Mouse (Mus musculus) brain, embryonic 18.5 days (tissue): ENCODE results near the gene Gm20388.

Experiments
- DNase-seq: peaks from one replicate; pipeline ENCODE4 v3.0.0-alpha.2; 2012; ENCODE audit warnings: low read depth, low spot score

Gene Gm20388

GRCm38 (mm10) chr8:121628681-121629080 lies 1718.0 kb downstream of the Gm20388 start:
- no peak for DNase-seq

DNA sequence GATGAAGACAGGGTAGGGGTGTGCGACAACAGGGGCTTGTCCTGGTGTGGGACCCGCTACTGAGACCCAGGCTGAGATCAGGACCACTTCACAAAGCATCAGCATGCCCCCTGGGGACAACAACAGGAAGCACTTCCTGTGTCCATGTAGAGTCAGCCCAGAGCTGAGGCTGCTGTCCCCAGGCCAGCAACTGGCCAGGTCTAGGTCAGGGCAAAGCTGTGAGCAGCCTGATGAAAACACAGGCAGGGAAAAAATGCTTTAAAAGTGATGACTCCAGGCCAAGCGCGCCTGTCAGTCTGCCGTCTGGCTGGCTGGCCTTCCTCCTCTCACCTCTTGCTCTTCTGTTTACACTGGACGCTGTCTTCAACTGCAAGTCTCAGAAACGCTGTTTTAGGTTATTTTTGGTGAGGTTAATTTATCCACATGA lies 1721.0 kb downstream of the Gm20388 start:
- no peak for DNase-seq

GRCm38 (mm10) chr8:121632401-121632800 lies 1721.8 kb downstream of the Gm20388 start:
- no peak for DNase-seq

- no peak for DNase-seq
These were observed 1724.9 kb downstream of the Gm20388 start for GRCm38 (mm10) chr8:121635534-121635933.

GRCm38 (mm10) chr8:121636180-121636579 lies 1725.5 kb downstream of the Gm20388 start:
- DNase-seq: no peak

DNA sequence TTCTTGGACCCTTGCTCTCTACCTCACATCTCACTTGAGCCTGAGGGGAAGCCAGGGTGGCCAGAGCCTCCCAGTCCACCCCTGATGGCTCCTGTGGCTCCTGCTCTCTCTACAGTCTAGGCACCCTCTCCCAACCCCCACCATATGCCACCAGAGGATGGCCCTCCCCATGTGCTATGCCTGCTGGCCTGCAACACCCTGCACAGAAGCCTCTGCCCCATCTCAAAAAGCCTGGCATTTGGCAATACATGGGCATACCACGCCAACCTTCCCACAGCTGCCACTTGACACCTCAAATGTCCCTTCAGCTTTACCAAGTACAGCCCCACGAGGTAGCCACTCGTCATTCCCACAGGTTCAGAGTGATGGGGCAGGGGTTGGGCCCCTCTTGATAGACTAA lies 1732.2 kb downstream of the Gm20388 start:
- DNase-seq: no peak

DNA sequence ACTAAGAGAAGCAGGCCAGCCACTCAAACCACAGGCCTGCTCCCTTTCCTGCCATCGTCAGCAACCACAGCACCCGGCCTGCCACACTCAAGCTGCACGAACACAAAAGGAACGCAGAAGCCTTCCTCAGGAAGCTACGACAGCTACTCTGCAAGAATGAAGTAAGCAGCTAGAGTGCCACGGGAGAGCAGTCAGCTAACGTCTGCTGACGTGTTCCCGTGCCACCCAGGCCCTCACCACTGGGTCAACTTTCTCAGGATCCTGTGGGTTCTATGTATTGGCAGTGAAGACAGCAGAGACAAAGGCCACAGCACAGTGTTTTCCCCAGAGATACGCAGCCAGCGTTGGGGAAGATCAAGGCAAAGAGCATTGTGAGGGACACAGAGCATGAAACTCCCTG lies 1732.7 kb downstream of the Gm20388 start:
- DNase-seq: no peak

DNA sequence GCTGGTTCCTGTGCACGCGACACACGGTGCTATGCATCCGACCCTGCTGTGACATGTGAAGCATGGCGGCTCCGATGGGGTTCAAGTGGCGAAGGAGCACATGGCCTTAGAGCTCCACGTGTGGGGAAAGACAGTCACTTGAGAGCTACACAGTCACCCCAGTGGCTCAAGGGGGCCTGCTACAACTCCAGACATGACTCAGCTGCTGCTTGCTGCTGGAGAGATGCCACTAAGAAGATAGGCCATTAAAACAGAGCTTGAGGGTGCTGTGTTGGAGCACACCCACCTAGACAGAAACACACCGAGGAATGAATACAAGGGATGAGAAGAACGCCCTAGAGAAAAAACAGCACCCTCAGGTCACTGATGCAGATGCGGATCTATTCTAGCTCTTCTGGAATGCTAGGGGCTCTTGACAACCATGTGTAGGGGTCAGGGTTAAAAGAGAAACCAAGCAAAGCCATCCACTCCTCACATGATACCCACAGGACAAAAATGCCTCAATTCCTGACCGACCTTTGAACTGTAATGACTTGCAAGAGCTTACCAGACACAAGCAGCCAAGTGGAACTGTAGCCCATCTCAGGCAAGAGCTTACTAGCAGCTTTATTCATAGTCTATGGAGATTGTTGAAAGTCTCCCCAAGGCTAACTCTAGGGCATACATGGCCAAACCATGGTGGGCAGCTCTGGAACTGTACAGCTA lies 1737.0 kb downstream of the Gm20388 start:
- DNase-seq: no peak

- DNase-seq: no peak
These were observed 1737.8 kb downstream of the Gm20388 start for GRCm38 (mm10) chr8:121648451-121648850.

- no peak for DNase-seq
These were observed 1738.8 kb downstream of the Gm20388 start for GRCm38 (mm10) chr8:121649423-121649822.

GRCm38 (mm10) chr8:121649904-121650303 lies 1739.3 kb downstream of the Gm20388 start:
- DNase-seq: no peak

DNA sequence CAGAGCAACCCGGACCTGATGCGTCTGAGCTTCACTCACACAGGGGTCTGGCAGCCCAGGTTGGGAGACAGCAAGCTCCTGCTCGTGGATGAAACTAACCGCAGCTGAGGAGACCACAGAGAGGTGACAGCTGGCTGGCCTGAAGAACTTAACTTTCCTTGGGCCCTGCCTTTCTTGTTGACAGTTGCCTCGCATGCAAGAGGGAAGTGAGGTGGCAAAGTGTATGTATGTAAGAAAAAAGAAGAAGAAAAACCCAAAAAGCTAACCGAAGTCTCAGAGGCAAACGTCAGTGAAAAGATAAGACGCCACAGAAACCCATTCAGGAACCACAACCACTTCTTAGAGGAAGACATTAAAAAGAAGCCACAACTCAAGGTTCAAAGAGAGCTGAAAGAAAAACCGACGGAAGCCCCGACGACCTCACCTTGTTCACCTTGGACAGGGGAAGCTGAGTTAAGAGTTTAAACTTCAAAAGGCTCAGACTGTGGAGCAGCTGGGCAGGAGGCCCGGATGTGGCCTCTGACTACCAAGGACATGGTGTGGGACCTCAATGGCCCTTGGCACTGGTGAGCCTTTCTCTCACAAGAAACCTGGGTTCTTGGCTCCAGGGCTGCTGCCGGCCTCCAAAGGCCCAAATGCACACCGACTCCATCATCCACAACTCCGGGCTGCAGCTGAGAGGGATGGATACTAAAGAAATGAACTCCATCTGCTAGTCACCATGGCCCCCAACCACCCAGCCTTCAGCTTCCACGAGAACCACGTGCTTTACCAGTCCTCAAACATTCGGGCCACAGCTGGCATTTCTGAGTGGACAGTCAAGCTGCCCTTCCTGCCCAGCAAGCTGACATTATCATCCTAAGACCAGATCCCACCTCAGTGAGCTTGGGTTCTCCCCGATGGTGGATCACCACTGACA lies 1740.0 kb downstream of the Gm20388 start:
- DNase-seq: no peak

DNA sequence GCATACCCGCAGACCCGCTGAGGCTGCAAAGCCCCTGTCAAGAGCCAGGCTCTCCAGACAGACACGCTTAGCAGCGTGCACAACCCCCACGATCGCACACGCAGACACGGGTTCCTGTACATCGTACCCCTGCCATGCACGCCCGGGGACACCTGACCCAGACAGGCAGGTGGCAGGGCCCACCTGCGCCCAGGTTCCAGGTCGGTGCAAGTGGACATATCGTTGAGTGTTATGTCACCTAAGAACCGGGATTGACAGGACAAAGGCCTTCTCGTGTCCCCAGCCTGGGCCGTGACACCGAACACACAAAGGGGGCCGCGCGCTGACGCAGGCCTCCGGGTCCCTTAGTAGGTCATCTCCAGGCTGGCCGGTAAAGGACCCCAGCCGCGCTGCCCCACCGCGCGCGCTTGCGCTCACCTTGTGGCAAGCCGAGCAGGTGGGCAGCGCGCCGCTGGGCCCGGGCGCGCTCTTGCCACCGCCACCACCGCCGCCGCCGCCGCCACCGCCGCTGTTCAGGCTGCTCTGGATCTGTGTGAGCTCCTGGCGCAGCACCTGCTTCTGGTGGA lies 1740.8 kb downstream of the Gm20388 start:
- DNase-seq: no peak

DNA sequence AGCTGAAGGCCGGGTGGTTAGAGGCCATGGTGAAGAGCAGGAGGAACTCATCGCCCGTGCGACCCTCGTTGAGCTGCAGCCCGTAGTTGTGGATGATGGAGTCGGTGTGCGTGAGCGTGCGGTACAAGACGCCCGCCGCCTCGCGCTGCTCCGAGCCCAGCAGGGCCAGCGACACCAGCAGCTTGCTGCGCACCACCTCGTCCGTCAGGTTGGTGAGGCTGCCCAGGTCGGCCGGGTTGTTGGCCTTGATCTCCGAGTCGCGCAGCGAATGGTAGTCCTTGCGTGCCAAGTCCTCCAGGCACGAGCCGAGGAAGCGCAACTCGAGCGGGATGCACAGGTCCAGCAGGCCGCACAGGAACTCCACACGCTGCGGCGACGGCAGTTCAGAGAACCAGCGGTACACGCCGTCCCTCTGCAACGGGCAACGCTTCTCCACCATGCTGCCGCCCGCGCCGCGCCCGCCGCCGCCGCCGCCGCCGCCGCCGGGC lies 1741.3 kb downstream of the Gm20388 start:
- no peak for DNase-seq

GRCm38 (mm10) chr8:121652774-121653323 lies 1742.2 kb downstream of the Gm20388 start, which contains the start of gene Zcchc14:
TSS of gene Zcchc14 (minus strand) at chr8:121652901.
- peak; percentile 98 for DNase-seq

- DNase-seq: peak; percentile 68
These were observed 1742.8 kb downstream of the Gm20388 start for GRCm38 (mm10) chr8:121653340-121654019.

DNA sequence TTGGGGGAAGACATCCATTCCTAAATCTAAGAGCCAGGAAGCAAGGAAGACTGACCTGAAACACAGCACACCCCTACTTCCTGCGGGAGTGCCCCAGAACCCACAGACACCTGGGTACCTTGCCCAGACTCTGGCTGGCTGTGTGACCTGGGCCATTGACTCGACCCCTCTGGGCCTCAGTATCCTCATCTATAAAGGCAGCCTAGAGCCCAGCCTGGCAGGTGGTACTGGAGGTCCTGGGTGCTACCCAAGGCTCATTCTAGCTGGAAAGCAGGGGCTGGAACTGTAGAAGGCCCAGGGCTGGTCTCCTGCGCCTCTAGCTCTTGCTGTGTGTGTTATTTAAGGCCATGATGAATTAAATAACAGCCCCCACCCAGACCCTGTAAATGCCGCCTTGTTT lies 1743.5 kb downstream of the Gm20388 start:
- DNase-seq: no peak

- DNase-seq: no peak
These were observed 1744.4 kb downstream of the Gm20388 start for GRCm38 (mm10) chr8:121654966-121655494.

DNA sequence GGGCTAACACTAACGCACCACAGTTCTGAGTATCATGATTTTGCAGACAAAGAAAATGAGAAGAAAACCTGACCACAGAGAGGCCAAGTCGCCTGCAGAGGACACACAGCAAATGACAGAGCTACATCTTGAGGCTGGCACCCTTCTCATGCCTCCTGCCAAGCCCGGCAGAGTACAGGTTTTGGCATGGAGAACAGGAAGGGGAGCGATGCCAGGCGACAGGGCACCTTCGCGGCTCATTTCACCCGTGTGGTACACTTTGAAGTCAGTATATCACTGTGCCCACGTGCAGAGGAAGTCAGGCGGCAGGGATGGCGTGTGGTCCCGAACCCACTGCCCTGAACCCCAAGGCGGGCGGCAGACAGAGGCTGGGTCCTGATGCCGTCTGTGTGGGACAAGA lies 1750.0 kb downstream of the Gm20388 start:
- DNase-seq: no peak

GRCm38 (mm10) chr8:121661631-121662357 lies 1751.2 kb downstream of the Gm20388 start:
- no peak for DNase-seq
